Mouse (Mus musculus) CD4-positive helper T cell, adult 2 months (primary cell): ENCODE measurements around the gene Evpl.

ENCODE experiments used
- DNase-seq: peaks from one replicate; pipeline ENCODE4 v3.0.0-alpha.2; 2012; ENCODE audit warnings: low read depth, missing footprints, low spot score

The Evpl gene

GRCm38 (mm10) chr11:116171959-116172358 lies 65.9 kb downstream of the Evpl start:
- no peak for DNase-seq
